Mouse (Mus musculus): ENCODE measurements around the gene Dhx16. TPM values are rescaled to one million over a fixed set of nuclear protein-coding genes. Genes with fewer than 3 reads are reported as not detected.
"Not testable (repeated sequence)": the region's sequence is repeated elsewhere in the genome, so short reads cannot be mapped to it uniquely, and the experiment has no call there.

Dhx16 gene
- total RNA-seq, 4 experiments from 2014 or later: 40.6 to 57.8 (median 52.0) TPM

GRCm38 (mm10) chr17:35921710-35922109 is 42.1 kb downstream of the Dhx16 start:
- no peak for DNase-seq

DNA sequence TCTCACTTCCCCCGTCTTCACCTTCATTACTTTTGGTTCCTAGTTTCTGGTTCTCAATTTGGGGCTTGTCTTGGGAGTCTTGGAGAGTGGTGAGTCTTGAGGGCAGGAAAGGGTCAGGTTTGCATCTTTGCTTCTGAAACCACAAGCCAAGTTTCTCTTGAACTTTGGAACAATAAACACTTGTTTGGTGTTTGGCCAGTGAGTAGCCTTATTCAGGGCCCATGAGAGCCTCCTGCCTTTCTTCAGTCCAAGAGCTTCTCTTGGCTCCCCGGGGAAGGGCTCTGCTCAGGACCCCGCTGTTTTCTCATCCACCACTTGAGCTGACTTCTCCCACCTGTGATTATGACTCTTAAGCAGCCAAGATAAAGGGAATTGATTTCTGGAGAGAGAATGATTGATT is 42.9 kb downstream of the Dhx16 start:
- DNase-seq: no peak

GRCm38 (mm10) chr17:35923281-35923680 is 43.7 kb downstream of the Dhx16 start:
- DNase-seq: no peak

GRCm38 (mm10) chr17:35927471-35927870 is 47.9 kb downstream of the Dhx16 start:
- DNase-seq: no peak

DNA sequence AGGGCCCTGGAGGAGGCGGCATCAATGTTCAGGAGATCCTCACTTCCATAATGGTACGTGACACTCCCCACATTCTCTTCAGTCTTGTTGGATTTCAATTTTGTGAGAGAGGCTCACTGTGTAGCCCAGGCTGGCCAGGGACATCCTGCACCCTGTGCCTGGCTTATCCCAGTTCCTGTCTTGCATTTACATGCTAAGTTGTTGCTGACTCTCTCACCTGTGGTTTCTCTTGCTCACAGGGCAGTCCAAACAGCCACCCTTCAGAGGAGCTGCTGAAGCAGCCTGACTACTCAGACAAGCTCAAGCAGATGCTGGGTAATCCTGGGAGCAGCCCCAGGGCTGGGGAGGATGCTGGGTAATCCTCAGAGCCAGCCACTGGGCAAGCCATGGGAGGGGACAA is 49.9 kb downstream of the Dhx16 start:
- no peak for DNase-seq

DNA sequence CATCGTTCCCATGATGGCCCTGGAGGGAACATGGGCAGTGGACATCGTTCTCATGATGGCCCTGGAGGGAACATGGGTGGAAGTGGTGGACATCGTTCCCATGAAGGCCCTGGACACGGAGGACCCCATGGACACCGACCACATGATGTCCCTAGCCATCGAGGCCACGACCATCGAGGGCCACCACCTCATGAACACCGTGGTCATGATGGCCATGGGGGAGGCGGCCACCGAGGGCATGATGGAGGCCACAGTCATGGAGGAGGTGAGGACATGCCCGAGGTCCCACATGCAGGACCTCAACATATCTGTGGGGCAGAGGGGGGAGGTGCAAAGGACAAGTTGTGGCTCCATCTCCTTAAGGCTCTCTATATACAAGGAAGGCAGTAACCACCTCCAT is 51.0 kb downstream of the Dhx16 start:
- no peak for DNase-seq

DNA sequence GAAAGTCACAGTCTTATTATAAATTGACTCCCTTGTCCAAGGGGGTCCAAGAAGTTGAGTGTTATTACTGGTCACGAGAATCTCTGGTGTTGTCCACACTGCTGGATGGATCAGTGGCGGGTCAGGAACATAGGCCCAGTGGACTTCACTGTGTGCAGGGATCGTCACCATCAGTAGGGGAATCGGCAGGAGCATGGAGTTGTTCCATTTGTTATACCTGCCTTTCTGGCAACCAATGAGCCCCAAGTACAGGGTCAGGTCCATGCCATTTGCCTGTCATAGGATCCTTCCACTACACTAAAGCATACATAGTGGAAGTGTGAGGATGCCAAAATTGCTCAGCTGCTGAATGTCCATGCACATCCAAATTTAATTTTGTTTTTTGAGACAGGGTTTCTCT is 53.0 kb downstream of the Dhx16 start:
- DNase-seq: no peak

- not testable (repeated sequence) for DNase-seq
These were observed 56.1 kb downstream of the Dhx16 start for GRCm38 (mm10) chr17:35935763-35936162.

DNA sequence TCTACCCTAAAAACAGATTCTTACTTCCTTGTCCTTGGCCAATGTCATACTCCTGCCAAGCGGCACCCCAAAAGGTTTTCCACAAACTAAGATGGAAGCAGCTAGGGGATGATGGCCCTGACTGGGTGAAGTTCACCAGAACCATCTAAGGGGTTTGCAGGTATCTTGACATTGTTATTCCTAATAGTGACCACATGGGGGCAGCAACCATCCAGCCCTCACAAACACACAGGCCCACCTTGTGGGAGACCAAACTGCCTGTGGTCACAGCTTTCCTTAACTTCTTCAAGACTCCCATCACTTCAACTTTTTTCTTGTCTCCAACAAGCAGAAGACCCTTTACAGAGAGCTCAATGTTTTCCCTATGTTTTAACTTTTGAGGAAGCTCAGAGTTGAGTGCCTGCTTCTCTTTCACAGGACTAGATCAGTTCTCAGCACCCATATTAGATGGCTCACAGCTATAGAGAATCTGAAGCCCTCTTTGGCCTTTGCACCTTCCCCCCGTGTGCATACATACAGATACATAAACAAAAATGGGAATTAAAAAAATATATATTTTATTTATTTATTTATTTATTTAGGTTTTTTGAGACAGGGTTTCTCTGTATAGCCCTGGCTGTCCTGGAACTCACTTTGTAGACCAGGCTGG is 58.2 kb downstream of the Dhx16 start:
- DNase-seq: no peak

DNA sequence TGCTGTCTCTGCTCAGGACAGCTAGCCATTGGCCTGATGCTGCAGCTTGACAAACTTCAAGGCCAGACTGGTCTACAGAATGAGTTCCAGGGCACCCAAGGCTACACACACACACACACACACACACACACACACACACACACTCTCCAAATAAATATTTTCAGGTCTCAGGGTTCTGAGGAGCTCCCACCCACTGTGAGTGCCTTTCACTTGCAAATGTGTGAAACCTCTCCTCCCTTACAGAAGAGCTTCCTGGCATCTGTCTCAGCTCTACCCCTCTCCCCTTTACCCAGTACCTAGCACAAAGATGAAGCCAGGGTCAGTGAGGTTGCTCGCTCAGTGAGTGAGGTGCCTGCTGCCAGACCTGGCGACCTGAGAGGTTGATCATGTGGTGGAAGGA is 59.5 kb downstream of the Dhx16 start:
- no peak for DNase-seq

DNA sequence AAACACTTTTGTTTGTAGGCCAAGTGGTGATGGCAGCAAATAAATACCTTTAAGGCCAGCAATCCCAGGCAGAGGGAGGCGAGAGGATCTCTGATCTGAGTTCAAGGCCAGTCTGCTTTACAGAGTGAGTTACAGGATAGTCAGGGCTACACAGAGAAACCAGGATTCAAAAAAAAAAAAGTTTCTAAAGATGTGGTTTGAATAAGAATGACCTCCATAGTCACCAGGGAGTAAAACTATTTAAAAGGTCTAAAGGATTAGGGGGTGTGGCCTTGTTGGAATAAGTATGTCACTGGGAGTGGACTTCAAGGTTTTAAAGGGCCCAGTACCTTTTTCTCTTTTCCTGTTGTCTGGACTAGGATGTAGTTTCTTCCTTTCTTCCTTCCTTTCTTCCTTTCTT is 60.3 kb downstream of the Dhx16 start:
- no peak for DNase-seq

Small RNAs within 50 kb of the gene (microRNA-seq; reads per million reads assigned to microRNA genes)
- gene Gm28033 (0 to 0.18 reads per million in 2 experiments), gene Mir1894 (0 to 0.34 reads per million in 2 experiments)

Other genes starting within 250 kb of the Dhx16 start
- not detected for gene Mucl3, start 236.1 kb upstream of the Dhx16 start, total RNA-seq (2022)
- 10 to 100 TPM; 30.9 to 60.3 (median 45.3) TPM for gene Vars2, start 212.2 kb upstream of the Dhx16 start, total RNA-seq (2022)
- 10 to 100 TPM; 23.5 to 30.6 (median 24.6) TPM for gene Gtf2h4, start 206.1 kb upstream of the Dhx16 start, total RNA-seq (2022)
- 10 to 100 TPM; 40.1 to 81.5 (median 56.4) TPM for gene Ddr1, start 175.2 kb upstream of the Dhx16 start, total RNA-seq (2022)
- 10 to 100 TPM in 3 of 4 experiments, 1 to 10 TPM in 1; 8.3 to 19.3 (median 13.7) TPM for gene Ier3, start 58.1 kb upstream of the Dhx16 start, total RNA-seq (2022)
- 100 to 1,000 TPM in 2 of 4 experiments, 10 to 100 TPM in 2; 57.2 to 117 (median 94.8) TPM for gene Flot1, start 56.6 kb upstream of the Dhx16 start, total RNA-seq (2022)
- gene Tubb5, start 41.5 kb upstream of the Dhx16 start, total RNA-seq (2022): 100 to 1,000 TPM; 141 to 168 (median 159) TPM
- gene Mdc1, start 38.3 kb upstream of the Dhx16 start, total RNA-seq (2022): 10 to 100 TPM; 20.9 to 28.2 (median 24.1) TPM
- 1 to 10 TPM; 2.5 to 5.4 (median 5.0) TPM for gene Nrm, start 18.5 kb upstream of the Dhx16 start, total RNA-seq (2022)
- 10 to 100 TPM; 35.4 to 47.9 (median 40.0) TPM for gene Ppp1r18, start 14.2 kb upstream of the Dhx16 start, total RNA-seq (2022)
- gene 2310061I04Rik, start 17.6 kb downstream of the Dhx16 start, total RNA-seq (2022): 10 to 100 TPM; 33.1 to 46.5 (median 40.3) TPM
- gene Atat1, start 30.3 kb downstream of the Dhx16 start, total RNA-seq (2022): 10 to 100 TPM; 34.8 to 61.0 (median 44.9) TPM
- 100 to 1,000 TPM in 2 of 4 experiments, 10 to 100 TPM in 2; 81.7 to 102 (median 99.4) TPM for gene Mrps18b, start 36.6 kb downstream of the Dhx16 start, total RNA-seq (2022)
- 100 to 1,000 TPM in 1 of 4 experiments, 10 to 100 TPM in 3; 65.5 to 105 (median 89.6) TPM for gene Ppp1r10, start 36.6 kb downstream of the Dhx16 start, total RNA-seq (2022)
- gene Abcf1, start 89.9 kb downstream of the Dhx16 start, total RNA-seq (2022): 100 to 1,000 TPM in 1 of 4 experiments, 10 to 100 TPM in 3; 87.1 to 104 (median 93.9) TPM
- 10 to 100 TPM; 52.4 to 65.5 (median 59.7) TPM for gene Gnl1, start 100.0 kb downstream of the Dhx16 start, total RNA-seq (2022)
- gene Prr3, start 100.4 kb downstream of the Dhx16 start, total RNA-seq (2022): 10 to 100 TPM; 19.0 to 38.5 (median 27.2) TPM
- gene H2-T24, start 140.7 kb downstream of the Dhx16 start, total RNA-seq (2022): 1 to 10 TPM; 6.0 to 9.2 (median 6.9) TPM
- 100 to 1,000 TPM in 1 of 4 experiments, 10 to 100 TPM in 3; 65.8 to 110 (median 93.4) TPM for gene H2-T23, start 153.0 kb downstream of the Dhx16 start, total RNA-seq (2022)
- gene H2-T22, start 162.9 kb downstream of the Dhx16 start, total RNA-seq (2022): 10 to 100 TPM; 33.8 to 65.4 (median 46.3) TPM
- gene Gm6034, start 163.1 kb downstream of the Dhx16 start, total RNA-seq (2022): under 1 TPM in 2 of 4 experiments, not detected in 2; 0.17 to 0.30 TPM
- 1 to 10 TPM; 5.8 to 7.9 (median 6.7) TPM for gene Gm11127, start 178.6 kb downstream of the Dhx16 start, total RNA-seq (2022)
- gene Gm19684, start 241.9 kb downstream of the Dhx16 start, total RNA-seq (2022): 1 to 10 TPM in 1 of 4 experiments, under 1 TPM in 3; 0.23 to 1.1 (median 0.58) TPM
- gene Gm7030, start 249.6 kb downstream of the Dhx16 start, total RNA-seq (2022): under 1 TPM in 2 of 4 experiments, not detected in 2; 0.62 to 0.65 TPM